Comparison of ENCODE assay signal across 8 mouse cellular contexts in the genomic region with DNA sequence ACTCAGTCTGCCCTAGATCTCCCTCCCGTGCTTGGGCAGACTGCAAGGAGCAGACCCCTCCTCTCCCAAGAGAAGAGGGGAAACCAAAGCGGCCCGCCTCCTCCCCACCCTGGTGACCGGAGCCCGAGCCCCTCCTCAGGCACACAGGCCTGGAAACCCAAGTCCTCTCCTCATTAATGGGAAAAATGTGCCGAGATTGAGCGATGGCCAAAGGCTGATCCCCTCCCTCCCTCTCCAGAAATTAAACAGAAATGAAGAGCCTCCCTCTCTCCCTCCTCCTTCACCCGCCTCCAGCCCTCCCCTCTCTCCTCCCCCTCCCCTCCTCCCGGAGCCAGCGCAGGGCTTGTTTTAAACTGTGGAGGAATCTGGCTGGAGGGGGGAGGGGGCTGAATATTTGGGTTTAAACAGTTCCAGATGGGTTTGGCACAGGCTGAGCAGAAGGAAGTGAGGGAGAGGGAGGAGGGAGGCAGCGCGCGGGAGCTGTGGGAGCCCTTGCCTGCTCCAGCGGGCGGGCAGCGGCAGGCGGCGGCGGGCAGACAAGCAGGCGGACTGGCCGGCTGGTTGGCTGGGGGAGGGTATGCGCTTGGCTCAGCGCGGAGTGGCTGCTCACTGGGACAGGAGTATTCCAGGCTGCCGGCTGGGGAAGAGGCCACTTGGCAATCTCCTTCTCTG. TPM values are rescaled to one million over a fixed set of nuclear protein-coding genes. Genes with fewer than 3 reads are reported as not detected.
DNase-seq lines count a peak whose midpoint lies in the region; ATAC-seq and TF ChIP-seq lines count a peak whose summit lies in the region.

No protein-coding gene starts in this region.

- H3K4me1 ChIP-seq in cortical plate, adult 2 months (ENCODE audit: control insufficient read depth, insufficient read depth, low read length), result peaks cover 13% of the 10 kb centered on the region
- H3K4me1 ChIP-seq in hindbrain, embryonic 15.5 days (replicated peaks), result peaks cover 64% of the 10 kb centered on the region

- H3K4me2 ChIP-seq in hindbrain, embryonic 15.5 days, result peak overlapping the region; percentile 57

- peak; percentile 61 to 81 for DNase-seq in adrenal gland, adult (ENCODE audit: inconsistent age in 2 of 2, low spot score in 1 of 2)
- DNase-seq in gastrocnemius, adult 8-10 months (ENCODE audit: low spot score in 2 of 2), result peak; percentile 72 to 79
- peak; percentile 87 to 88 for DNase-seq in layer of hippocampus, postnatal 36 days
- peak; percentile 96 for DNase-seq in lung, postnatal 10 days
- peak; percentile 47 for DNase-seq in retina, postnatal 7 days (ENCODE audit: low read depth, low spot score)
- no peak for DNase-seq in thymus, postnatal 0 days (ENCODE audit: low spot score)

- H3K36me3 ChIP-seq in hindbrain, embryonic 15.5 days, result 0 out of 2 replicates have a peak, but pooled peaks cover 4% of the 10 kb centered on the region

- peak overlapping the region; percentile 19 for H3K4me3 ChIP-seq in cortical plate, adult 2 months (ENCODE audit: insufficient read depth, low read length)
- peak overlapping the region; percentile 36 for H3K4me3 ChIP-seq in hindbrain, embryonic 15.5 days

- TF ChIP-seq CTCF in cortical plate, adult 2 months (IDR thresholded peaks at IDR 0.05; ENCODE audit: extremely low read depth, insufficient read depth, low read length), result no peak

- WGBS in hindbrain, embryonic 15.5 days, result under 1% methylated on average over 23 of the region's 25 CpGs

- H3K27me3 ChIP-seq in hindbrain, embryonic 15.5 days, result no peaks in the 10 kb centered on the region

- ATAC-seq in hindbrain, embryonic 15.5 days (ENCODE audit: low FRiP score, low read depth), result peak; percentile 89

- 0 out of 2 replicates have a peak, but pooled peaks have one; percentile 24 for TF ChIP-seq POLR2A in cortical plate, adult 2 months (IDR thresholded peaks at IDR 0.05; ENCODE audit: extremely low read depth, insufficient read depth, low read length)

- peak overlapping the region; percentile 41 for H3K9ac ChIP-seq in hindbrain, embryonic 15.5 days

- H3K27ac ChIP-seq in cortical plate, adult 2 months (ENCODE audit: insufficient read depth, low read length), result peak overlapping the region; percentile 25
- peak overlapping the region; percentile 80 for H3K27ac ChIP-seq in hindbrain, embryonic 15.5 days (replicated peaks)

- no peaks in the 10 kb centered on the region for H3K9me3 ChIP-seq in hindbrain, embryonic 15.5 days

RNA-seq across cellular contexts. Expression of gene Ephb3, which starts 6.2 kb away (rescaled TPM):
- 21.4 and 22.3 TPM in 2 replicates for polyA plus RNA-seq in cortical plate, adult 2 months (2012; rRNA removed)
- total RNA-seq in gastrocnemius, adult 8-10 months (2022), result under 1 TPM; 0.39 to 0.79 (median 0.71) TPM
- polyA plus RNA-seq in hindbrain, embryonic 15.5 days (2015; fragmentation: Nextera tagmentation; extraction: Ambion mirVana), result 12.2 and 12.9 TPM in 2 replicates
- total RNA-seq in layer of hippocampus, postnatal 36 days (2021), result 10 to 100 TPM; 17.3 to 19.4 TPM
- polyA plus RNA-seq in thymus, postnatal 0 days (2015; fragmentation: Nextera tagmentation; extraction: Ambion mirVana), result 0.83 and 0.90 TPM in 2 replicates

RNA-seq across cellular contexts. Expression of gene Teddm3, which starts 57.0 kb away (rescaled TPM):
- 1.3 and 1.4 TPM in 2 replicates for polyA plus RNA-seq in cortical plate, adult 2 months (2012; rRNA removed)
- total RNA-seq in gastrocnemius, adult 8-10 months (2022), result not detected
- 0.58 and 0.69 TPM in 2 replicates for polyA plus RNA-seq in hindbrain, embryonic 15.5 days (2015; fragmentation: Nextera tagmentation; extraction: Ambion mirVana)
- 1 to 10 TPM; 1.1 to 1.2 TPM for total RNA-seq in layer of hippocampus, postnatal 36 days (2021)
- polyA plus RNA-seq in thymus, postnatal 0 days (2015; fragmentation: Nextera tagmentation; extraction: Ambion mirVana), result 0.38 and 0.49 TPM in 2 replicates
